Mouse (Mus musculus): Measurements from ENCODE around the gene Wfikkn2.

Wfikkn2 gene

GRCm38 (mm10) chr11:94221257-94221656 is 24.5 kb downstream of the Wfikkn2 start:
- no peak for DNase-seq (ENCODE audit: low read depth)

DNA sequence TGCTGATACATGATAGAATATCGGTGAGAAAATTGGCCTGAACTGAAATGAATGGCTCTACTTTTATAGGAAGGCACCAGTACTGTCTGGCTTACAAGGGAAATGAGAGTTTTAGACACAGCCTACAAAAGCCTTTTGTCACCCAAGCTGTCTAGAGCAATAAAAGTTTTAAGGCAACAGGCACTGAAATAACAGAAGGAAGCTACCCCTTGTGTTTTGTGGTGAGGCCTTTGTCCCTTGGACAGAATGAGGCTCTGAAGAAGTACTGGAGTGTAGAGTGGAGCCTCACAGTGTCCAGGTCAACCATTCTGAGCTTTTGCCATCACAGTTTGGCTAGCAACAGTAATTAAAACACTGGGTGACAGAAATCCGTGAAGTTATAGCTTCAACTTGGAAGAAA is 29.6 kb downstream of the Wfikkn2 start:
- DNase-seq (ENCODE audit: low read depth) = peak; percentile 33

- DNase-seq (ENCODE audit: low read depth) = no peak
These were observed 30.2 kb downstream of the Wfikkn2 start for GRCm38 (mm10) chr11:94215581-94215980.

DNA sequence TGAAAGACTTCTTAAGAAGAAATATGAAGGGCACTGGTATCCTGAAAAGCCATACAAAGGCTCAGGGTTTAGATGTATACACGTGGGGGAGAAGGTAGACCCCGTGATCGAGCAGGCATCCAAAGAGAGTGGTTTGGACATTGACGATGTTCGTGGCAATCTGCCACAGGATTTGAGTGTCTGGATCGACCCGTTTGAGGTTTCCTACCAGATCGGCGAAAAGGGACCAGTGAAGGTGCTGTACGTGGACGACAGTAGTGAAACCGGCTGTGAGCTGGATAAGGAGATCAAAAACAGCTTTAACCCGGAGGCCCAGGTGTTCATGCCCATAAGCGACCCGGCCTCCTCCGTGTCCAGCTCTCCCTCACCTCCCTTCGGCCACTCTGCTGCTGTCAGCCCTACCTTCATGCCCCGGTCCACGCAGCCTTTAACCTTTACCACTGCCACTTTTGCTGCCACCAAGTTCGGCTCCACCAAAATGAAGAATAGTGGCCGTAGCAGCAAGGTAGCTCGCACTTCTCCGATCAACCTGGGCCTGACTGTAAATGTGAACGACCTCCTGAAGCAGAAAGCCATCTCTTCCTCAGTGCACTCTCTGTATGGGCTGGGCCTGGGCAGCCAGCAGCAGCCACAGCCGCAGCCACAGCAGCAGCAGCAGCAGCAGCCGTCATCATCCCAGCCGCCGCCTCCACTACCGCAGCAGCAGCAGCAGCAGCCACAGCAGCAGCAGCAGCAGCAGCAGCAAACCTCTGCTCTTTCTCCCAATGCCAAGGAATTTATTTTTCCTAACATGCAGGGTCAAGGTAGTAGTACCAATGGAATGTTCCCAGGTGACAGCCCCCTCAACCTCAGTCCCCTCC is 31.8 kb downstream of the Wfikkn2 start:
- no peak for DNase-seq (ENCODE audit: low read depth)

GRCm38 (mm10) chr11:94212997-94213396 is 32.8 kb downstream of the Wfikkn2 start:
- DNase-seq (ENCODE audit: low read depth) = peak; percentile 21

- no peak for DNase-seq (ENCODE audit: low read depth)
These were observed 33.3 kb downstream of the Wfikkn2 start for GRCm38 (mm10) chr11:94212489-94212836.

GRCm38 (mm10) chr11:94211651-94212488 is 33.9 kb downstream of the Wfikkn2 start:
- peak; percentile 66 for DNase-seq (ENCODE audit: low read depth)

DNA sequence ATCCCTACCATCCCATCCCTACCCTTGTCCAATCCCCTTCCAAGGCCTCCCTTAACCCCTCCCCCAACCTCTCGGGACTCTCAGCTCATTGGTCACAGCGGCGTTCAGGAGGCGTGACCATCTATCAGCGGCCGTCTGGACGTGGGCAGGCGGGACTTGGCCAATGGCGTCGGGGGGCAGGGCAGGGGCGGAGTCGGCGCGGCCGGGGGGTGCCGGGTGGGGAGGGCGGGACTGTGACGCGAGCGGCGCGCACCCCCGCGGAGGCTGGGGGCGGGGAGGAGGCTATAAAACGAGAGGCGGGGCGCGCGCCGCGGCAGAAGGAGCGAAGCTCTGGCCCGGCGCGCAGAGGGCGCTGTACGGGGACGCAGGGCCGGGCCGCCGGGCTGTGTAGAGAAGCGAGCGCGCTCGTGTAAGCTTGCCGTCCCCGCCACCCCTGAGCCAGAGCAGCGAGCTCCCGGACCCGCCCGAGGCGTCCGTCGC is 34.6 kb downstream of the Wfikkn2 start, which contains the start of gene Tob1:
Gene Tob1, plus strand, starts transcription at position 331 of the 480 bp plus-strand sequence.
- peak; percentile 100 for DNase-seq (ENCODE audit: low read depth)

- DNase-seq (ENCODE audit: low read depth) = peak; percentile 98
These were observed 35.4 kb downstream of the Wfikkn2 start for GRCm38 (mm10) chr11:94210191-94211086.

- DNase-seq (ENCODE audit: low read depth) = peak; percentile 80
These were observed 36.1 kb downstream of the Wfikkn2 start for GRCm38 (mm10) chr11:94209695-94210131.

DNA sequence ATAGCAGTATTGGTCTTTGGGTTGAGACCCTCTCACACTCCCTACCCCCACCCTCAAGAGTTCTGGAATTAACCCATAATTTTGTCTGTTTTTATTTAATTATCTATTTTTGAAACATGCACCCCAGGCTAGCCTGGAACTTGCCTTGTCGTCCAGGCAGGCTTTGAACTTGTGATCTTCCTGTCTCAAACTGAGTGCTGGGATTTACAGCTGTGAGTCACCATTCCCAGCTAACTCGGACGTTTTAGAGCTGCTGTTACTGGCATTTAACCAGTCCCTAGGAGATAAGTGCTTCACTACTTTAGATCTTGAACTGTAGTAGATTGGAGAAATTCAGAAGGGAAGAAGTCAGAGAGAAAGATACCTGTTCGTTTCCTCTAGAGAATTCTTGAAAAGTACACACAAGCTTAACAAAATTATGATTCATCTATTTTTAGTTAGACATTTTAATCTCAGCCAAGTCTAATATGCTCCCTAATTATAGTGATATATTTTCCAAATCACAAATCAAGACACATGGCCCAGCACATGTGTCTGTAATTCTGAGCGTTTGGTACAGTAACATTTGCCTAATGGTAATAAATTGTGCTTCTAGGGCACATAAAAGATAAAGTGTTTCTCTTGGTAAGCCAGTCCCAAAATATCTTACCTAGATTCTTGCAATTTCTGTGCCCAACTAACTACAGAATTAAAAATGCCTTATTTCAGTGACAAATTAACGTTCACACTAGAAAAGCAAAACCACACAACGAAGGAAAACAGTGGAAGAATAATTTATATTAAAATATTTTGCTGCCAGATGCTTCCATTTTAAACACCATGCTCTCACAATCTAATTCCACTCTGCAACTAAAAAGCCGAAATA is 36.8 kb downstream of the Wfikkn2 start:
- peak; percentile 38 for DNase-seq (ENCODE audit: low read depth)

DNA sequence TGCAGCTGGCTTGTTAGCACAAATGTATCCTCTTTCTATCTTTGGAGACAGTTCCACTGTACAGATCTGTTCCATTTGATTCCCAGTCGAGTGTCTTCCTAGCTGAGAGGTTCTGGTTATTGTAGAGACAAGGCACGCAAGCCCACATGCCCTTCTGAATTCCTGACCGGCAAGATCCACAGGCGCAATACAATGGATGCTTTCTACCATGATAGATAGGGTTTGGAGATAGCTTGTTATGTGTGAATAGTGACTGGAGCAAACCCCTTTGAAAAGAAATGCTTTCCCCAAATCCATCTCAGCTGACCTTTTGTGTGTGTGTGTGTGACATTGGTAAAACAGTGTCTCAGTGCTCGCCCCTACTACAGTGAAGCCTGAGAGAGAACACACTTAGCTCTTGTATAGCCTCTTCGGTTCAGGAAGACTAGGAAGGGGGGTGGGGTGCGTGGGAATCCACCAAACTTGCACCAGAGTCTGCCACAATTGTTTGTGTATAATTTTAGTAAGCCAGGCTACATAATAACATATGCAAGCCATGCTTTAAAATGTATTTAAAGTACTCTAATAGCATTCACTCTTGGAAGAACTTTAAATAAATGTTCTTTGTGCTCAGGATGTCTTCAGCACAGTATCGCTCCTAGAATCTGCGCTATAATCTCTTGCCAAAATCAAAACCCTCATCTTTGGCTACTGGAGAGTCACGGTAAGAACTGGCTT is 39.2 kb downstream of the Wfikkn2 start:
- no peak for DNase-seq (ENCODE audit: low read depth)

GRCm38 (mm10) chr11:94203066-94203465 is 42.7 kb downstream of the Wfikkn2 start:
- no peak for DNase-seq (ENCODE audit: low read depth)

DNA sequence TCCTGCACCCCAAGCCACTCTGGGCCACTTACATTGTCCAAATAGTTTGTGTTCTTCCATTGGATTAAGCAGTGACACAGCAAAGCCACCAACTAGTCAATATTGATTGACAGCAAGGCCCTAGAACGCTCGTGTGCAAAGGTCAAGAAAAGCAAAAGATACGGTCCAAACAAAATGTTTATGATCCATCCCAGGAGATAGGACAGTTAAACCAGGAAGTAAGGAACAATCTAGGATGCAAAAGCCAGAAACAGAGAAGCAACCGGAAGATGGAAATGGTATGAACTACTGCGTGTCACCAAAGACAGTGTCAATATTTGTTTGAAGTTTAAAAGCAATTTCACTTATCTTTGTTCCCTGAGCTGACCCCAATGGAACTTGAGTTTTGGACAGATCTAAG is 43.7 kb downstream of the Wfikkn2 start:
- no peak for DNase-seq (ENCODE audit: low read depth)

DNA sequence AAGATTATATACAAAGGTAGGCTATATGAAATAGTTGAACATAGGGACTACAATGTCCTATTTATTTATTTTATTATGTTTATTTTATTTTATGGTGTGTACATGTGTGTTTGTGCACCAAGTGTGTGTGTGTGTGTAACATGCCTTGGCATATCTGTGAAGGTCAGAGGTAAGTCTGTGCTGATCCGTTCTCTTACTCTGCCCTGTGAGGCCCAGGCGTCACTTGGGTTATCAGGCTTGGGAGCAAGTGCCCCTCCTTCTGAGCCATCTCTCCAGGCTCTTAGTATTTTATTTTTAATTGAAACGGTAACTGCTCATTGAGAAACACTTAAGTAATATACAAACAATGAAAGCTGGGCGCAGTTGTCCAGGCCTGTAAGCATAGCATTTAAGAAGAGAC is 45.4 kb downstream of the Wfikkn2 start:
- no peak for DNase-seq (ENCODE audit: low read depth)

DNA sequence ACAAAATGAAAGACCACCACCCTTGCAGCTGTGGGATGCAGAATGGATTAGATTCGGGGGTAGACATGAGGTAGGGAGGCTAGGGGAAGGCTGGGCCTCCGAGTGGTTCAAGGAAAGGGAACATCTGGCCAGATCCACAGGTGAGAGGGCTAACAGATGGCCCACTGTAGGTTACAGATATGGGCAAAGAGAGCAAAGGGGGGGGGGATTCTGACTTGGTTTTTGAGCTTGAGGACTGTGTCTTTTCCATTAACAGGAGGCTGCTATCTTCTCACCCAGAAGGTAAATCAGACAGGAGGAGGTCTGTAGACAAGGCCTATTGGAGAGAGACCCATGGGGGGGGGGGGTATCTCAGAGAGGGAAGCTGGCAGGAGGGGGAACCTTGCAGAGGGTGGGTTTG is 46.0 kb downstream of the Wfikkn2 start:
- DNase-seq (ENCODE audit: low read depth) = no peak

DNA sequence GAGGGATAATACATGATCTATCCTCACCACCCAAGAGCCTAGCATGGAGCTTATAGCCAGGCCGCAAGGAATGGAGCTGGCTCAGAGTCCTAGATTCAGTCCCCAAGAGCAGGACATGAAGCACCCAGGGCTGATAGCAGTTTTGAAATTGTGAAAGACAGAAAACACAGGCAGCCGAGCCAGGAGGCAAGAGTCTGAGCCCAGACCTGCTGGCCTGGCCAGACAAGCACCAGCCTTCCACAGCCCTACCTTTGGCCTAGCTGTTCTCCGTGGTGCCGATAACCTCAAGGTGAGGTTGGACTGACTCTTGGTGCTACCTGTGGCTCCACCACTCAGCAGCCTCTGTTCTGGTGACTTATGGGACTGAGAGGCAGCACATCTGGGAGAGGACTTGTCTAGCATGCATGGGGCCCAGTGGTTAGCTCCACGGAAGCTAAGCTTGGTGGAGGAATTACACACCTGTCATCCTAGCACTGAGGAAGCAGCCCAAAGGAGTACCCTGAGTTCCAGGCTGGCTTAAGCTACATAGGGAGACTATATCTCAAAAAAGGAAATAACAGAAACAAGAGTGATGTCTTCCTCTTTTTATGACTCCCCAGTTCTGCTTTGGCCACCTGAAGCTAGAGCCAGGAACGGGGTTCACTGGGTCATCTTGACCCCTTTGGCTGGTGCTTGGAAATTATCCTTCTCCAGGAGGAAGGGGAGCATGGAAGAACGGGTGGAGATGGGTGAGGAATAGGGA is 47.2 kb downstream of the Wfikkn2 start:
- no peak for DNase-seq (ENCODE audit: low read depth)

GRCm38 (mm10) chr11:94196311-94196710 is 49.5 kb downstream of the Wfikkn2 start:
- DNase-seq (ENCODE audit: low read depth) = no peak

- DNase-seq (ENCODE audit: low read depth) = no peak
These were observed 52.7 kb downstream of the Wfikkn2 start for GRCm38 (mm10) chr11:94193109-94193508.
